Mouse (Mus musculus) macrophage (primary cell): ENCODE results near the gene Emid1. TPM values are rescaled to one million over a fixed set of nuclear protein-coding genes. Genes with fewer than 3 reads are reported as not detected.

ENCODE experiments used
- H3K27ac ChIP-seq: fragments of 350-480 bp; formaldehyde crosslinking; 2 replicates; pipeline ENCODE4 v1.9.0; 2021
- H3K36me3 ChIP-seq: fragments of 350-480 bp; formaldehyde crosslinking; 2 replicates; pipeline ENCODE4 v1.9.0; 2021; ENCODE audit errors: inconsistent target
- H3K4me3 ChIP-seq: fragments of 350-480 bp; formaldehyde crosslinking; 2 replicates; pipeline ENCODE4 v1.9.0; 2021; ENCODE audit errors: inconsistent target
- H3K79me2 ChIP-seq: fragments of 350-480 bp; formaldehyde crosslinking; 2 replicates; pipeline ENCODE4 v1.9.0; 2021; ENCODE audit errors: inconsistent target
- WGBS: methylation state at CpG from one replicate; pipeline ENCODE4 v1.1.7; 2026; ENCODE audit warnings: inconsistent platforms; ENCODE audit not compliant: missing documents; 5-methylcytosine and 5-hydroxymethylcytosine counted together
- polyA plus RNA-seq: library from polyadenylated mRNA; stranded (reverse); fragments of 250-400 nt; gene quantifications from 3 replicates; pipeline ENCODE4 v1.2.4, GENCODE M21; 2018; ENCODE audit warnings: inconsistent platforms

Gene Emid1
- polyA plus RNA-seq, 1 experiment from 2014 or later: 0.57 TPM

DNA sequence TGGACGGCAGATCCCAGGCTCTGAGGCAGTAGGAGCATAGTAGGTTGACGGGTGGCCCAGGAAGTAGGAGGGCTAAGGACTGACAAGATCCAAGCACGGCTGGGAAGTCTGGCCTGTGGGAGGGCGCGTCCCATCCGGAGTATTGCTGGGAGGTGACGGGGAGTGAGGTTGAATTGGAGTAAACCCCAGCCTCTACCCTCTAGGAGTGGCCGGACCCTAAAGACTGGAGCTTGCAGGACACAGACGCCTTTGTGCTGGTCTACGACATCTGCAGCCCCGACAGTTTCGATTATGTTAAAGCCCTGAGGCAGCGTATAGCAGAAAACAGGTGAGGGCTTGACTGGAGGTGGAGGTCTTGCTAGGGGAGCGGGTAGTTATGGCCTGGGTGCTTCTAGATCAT is 92.8 kb downstream of the Emid1 start:
- 46% methylated on average over 13 of the region's 14 CpGs for WGBS
- Histone ChIP-seq H3K27ac (no peak overlapping the region), H3K79me2 (peaks cover 8% of the 10 kb centered on the region; the same call in 1 of the 2 replicates), H3K36me3 (no peaks in the 10 kb centered on the region), H3K4me3 (no peak overlapping the region)

GRCm38 (mm10) chr11:5058783-5059182 is 93.3 kb downstream of the Emid1 start:
- H3K79me2 ChIP-seq: peaks cover 3% of the 10 kb centered on the region; the same call in 1 of the 2 replicates
- H3K27ac ChIP-seq: no peak overlapping the region
- WGBS: 39% methylated on average over 8 of the region's 9 CpGs
- H3K36me3 ChIP-seq: no peaks in the 10 kb centered on the region
- no peak overlapping the region for H3K4me3 ChIP-seq

DNA sequence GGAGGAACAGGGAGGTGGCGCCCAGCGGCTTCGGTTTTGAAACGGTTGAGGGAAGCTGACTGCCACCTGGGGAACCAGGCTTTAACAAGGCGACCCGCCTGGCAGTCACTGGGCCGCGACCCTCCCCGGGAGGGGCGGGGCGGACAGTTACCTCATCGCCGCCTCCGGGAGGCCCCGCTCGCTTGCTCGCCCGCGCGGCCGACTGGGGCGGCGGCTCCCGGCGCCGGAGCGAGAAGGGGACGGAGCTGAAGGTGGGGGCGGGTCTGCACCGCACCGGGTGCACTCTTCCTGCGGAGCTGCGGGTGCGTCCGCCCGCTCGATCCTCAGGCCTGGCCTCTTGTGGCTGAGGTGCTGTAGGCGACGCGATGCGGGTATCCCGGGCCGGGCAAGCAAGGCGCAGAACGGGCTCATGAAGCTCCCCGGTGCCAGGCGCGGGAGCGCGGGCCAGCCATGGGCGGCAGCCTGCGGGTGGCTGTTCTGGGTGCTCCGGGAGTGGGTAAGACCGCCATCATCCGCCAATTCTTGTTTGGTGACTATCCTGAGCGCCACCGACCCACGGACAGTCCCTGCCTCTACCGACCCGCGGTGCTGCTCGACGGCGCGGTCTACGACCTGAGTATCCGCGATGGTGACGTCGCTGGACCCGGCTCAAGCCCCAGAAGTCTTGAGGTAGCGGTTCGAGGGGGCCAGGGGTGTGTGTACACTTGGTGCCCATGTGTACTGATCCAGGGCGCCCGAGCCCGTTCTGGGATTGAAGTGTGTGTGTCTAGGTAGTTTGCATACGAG is 94.0 kb downstream of the Emid1 start, which contains the start of gene Rasl10a:
Rasl10a (plus strand) TSS at position 273 of the 786 bp plus-strand sequence.
- no peaks in the 10 kb centered on the region for H3K36me3 ChIP-seq
- 2% methylated on average over 67 of the region's 77 CpGs for WGBS

GRCm38 (mm10) chr11:5057541-5057855 is 94.6 kb downstream of the Emid1 start:
- H3K27ac ChIP-seq: no peak overlapping the region
- H3K4me3 ChIP-seq: no peak overlapping the region
- WGBS: 47% methylated on average over 8 of the region's 8 CpGs

More for the DNA sequence above, 94.0 kb downstream of the Emid1 start, which contains the start of gene Rasl10a:
- H3K4me3 ChIP-seq: no peak within 1 kb of the TSS
- H3K79me2 ChIP-seq: no peaks in the 10 kb centered on the region; the same call in 1 of the 2 replicates
- H3K27ac ChIP-seq: no peak within 1 kb of the TSS

DNA sequence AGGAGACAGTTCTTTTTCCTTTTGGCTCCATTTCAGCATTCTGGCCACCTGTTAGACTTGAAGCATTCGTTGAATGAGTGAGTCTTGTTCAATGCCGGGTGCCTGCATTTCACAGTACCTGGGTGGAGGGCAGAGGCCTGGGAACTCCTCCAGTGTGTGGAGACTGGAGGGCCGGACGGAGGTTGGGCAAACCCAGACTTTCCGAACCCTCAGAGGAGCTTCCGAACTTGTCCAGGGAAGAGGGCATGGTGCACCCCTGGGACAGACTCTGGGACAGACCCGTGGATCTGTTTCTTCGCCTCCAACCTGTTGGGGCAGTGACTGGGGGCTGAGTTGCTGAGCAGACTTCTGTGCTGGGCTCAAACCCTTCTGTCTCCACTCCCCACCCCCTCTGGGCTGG is 95.0 kb downstream of the Emid1 start:
- no peaks in the 10 kb centered on the region for H3K36me3 ChIP-seq
- no peaks in the 10 kb centered on the region for H3K79me2 ChIP-seq
- no peak overlapping the region for H3K27ac ChIP-seq
- no peak overlapping the region for H3K4me3 ChIP-seq
- WGBS: 94% methylated on average over 8 of the region's 8 CpGs

More at GRCm38 (mm10) chr11:5057541-5057855, 94.6 kb downstream of the Emid1 start:
- H3K79me2 ChIP-seq: no peaks in the 10 kb centered on the region; the same call in 1 of the 2 replicates
- H3K36me3 ChIP-seq: no peaks in the 10 kb centered on the region

Other genes starting within 250 kb of the Emid1 start
- 0.11 to 0.14 TPM in 2 of 3 replicates, not detected in the other for gene Nefh, start 204.2 kb downstream of the Emid1 start, polyA plus RNA-seq
- gene Ap1b1, start 165.4 kb downstream of the Emid1 start, polyA plus RNA-seq: 127 to 179 TPM (median 133 TPM) in 3 replicates
- not detected in 3 replicates for gene Rasl10a, start 94.1 kb downstream of the Emid1 start, polyA plus RNA-seq
- gene Gas2l1, start 86.9 kb downstream of the Emid1 start, polyA plus RNA-seq: 29.9 to 46.7 TPM (median 32.6 TPM) in 3 replicates
- 7.5 to 13.4 TPM (median 8.4 TPM) in 3 replicates for gene Rhbdd3, start 53.3 kb downstream of the Emid1 start, polyA plus RNA-seq
- 241 to 1,448 TPM (median 260 TPM) in 3 replicates for gene Ewsr1, start 53.0 kb downstream of the Emid1 start, polyA plus RNA-seq
- gene Kremen1, start 109.3 kb upstream of the Emid1 start, polyA plus RNA-seq: 6.3 to 13.0 TPM (median 9.3 TPM) in 3 replicates